Mouse (Mus musculus) stomach, embryonic 16.5 days (tissue): ENCODE data around the gene Tmprss9. TPM values are rescaled to one million over a fixed set of nuclear protein-coding genes. Genes with fewer than 3 reads are reported as not detected.

Experiments used
- ATAC-seq: fragments of 200-750 bp; cut with Nextera tagmentation; 2 replicates; pipeline ENCODE4 v1.8.0; 2017; ENCODE audit warnings: moderate number of reproducible peaks, moderate TSS enrichment; ENCODE audit not compliant: insufficient read depth, low FRiP score
- H3K27ac ChIP-seq: fragments of 300-500 bp; sonication (generic); 2 replicates; pipeline ENCODE4 v1.5.1; 2014; ENCODE audit warnings: low read length
- H3K27me3 ChIP-seq: fragments of 300-500 bp; sonication (generic); 2 replicates; pipeline ENCODE4 v1.6.1; 2014; ENCODE audit warnings: low read length, control low read depth, mixed read lengths; ENCODE audit not compliant: control insufficient read depth, insufficient read depth
- H3K36me3 ChIP-seq: fragments of 300-500 bp; sonication (generic); 2 replicates; pipeline ENCODE4 v1.6.1; 2014; ENCODE audit warnings: low read length; ENCODE audit not compliant: control insufficient read depth, insufficient read depth
- H3K4me1 ChIP-seq: fragments of 300-500 bp; sonication (generic); 2 replicates; pipeline ENCODE4 v1.6.1; 2014; ENCODE audit warnings: low read length, control low read depth, mixed read lengths; ENCODE audit not compliant: control insufficient read depth, insufficient read depth
- H3K4me2 ChIP-seq: fragments of 300-500 bp; sonication (generic); 2 replicates; pipeline ENCODE4 v1.6.1; 2014; ENCODE audit warnings: low read depth, low read length, mixed read lengths
- H3K4me3 ChIP-seq: fragments of 300-500 bp; sonication (generic); replicated peaks from 2 replicates; pipeline ENCODE4 v1.5.1; 2014; ENCODE audit warnings: mild to moderate bottlenecking, low read length
- H3K9ac ChIP-seq: fragments of 300-500 bp; sonication (generic); 2 replicates; pipeline ENCODE4 v1.6.1; 2014; ENCODE audit warnings: low read length
- H3K9me3 ChIP-seq: fragments of 300-500 bp; sonication (generic); replicated peaks from 2 replicates; pipeline ENCODE4 v1.6.1; 2016; ENCODE audit warnings: low read length, control low read depth; ENCODE audit not compliant: control insufficient read depth
- WGBS: fragments of 180-500 bp; shearing (Covaris S2); extraction: QIAGEN DNeasy Blood & Tissue Kit; methylation state at CpG from one replicate; pipeline ENCODE4 v1.1.7; 2014; 5-methylcytosine and 5-hydroxymethylcytosine counted together
- polyA plus RNA-seq: library from polyadenylated mRNA; unstranded; fragments of >200 nt; fragmentation: Nextera tagmentation; extraction: Ambion mirVana; gene quantifications from 2 replicates; pipeline ENCODE4 v1.2.1, GENCODE M21; 2015

Tmprss9 gene
- polyA plus RNA-seq, 1 experiment from 2014 or later: not detected

DNA sequence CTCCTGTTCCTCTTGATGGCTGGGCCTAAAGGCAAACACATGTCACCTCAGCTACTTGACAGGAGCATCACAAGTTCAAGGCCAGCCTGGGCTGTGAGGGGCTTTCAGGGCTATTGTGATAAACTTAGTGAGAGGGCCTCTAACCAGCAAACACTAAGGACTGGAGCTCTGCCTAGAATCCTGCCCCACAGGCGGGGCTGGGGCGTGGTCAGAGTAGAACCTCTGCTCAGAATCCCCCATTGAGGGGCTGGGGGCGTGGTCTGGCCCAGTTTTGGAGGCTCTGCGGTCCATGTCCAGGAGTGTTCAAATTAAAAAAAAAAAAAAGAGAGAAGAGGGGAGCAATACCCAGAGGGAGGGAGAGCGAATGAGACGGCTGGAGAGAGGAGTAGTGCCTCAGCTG lies 24.0 kb downstream of the Tmprss9 start:
- H3K27me3 ChIP-seq: no peaks in the 10 kb centered on the region
- no peak overlapping the region for H3K4me3 ChIP-seq
- no peak overlapping the region for H3K27ac ChIP-seq
- H3K9me3 ChIP-seq: no peaks in the 10 kb centered on the region
- H3K4me1 ChIP-seq: peaks cover 12% of the 10 kb centered on the region
- H3K4me2 ChIP-seq: no peak overlapping the region
- WGBS: 83% methylated on average over 6 of the region's 6 CpGs
- no peaks in the 10 kb centered on the region for H3K36me3 ChIP-seq
- ATAC-seq: no peak
- no peak overlapping the region for H3K9ac ChIP-seq

DNA sequence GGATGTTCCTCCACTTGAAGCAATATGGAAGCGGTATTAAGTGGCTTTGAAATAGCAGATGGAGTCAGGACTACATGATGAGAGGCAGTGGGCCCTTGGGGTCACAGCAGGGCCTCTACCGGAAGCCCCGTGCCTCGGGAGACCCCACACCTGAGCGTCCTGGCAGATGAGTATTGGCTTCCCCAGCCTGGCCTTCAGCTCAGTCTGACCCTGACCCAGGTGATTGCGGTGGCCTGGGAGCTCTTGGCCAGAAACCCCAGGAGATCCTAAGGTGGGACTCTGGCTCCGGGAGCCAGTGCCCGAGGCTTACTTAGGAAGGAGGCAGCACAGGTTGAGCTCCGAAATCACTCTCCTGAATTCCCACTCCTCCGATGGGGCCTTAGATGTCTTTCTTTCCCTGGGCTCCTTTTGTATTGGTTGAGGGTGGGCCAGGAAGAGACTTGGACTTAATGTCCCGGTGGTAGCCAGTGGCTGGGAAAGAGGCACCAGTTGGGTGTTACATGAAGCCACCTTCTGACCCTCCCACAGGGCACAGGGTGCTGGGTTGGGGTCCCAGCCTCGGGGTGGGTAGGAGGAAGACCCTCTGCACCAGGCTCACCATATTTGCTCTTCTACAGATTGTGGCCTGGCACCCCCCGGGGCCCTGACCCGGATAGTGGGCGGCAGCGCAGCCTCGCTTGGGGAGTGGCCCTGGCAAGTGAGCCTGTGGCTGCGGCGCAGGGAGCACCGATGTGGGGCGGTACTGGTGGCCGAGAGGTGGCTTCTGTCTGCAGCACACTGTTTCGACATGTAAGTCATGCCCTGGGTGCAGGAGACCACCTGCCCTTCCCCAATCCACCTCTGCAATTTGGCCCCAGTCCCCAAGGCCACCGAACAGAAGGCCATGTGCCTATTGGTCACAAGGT lies 25.2 kb downstream of the Tmprss9 start:
- no peak overlapping the region for H3K4me2 ChIP-seq
- no peaks in the 10 kb centered on the region for H3K27me3 ChIP-seq
- WGBS: 68% methylated on average over 24 of the region's 24 CpGs
- no peak for ATAC-seq
- peaks cover 17% of the 10 kb centered on the region for H3K4me1 ChIP-seq
- no peaks in the 10 kb centered on the region for H3K36me3 ChIP-seq
- H3K9me3 ChIP-seq: no peaks in the 10 kb centered on the region
- H3K4me3 ChIP-seq: no peak overlapping the region
- H3K9ac ChIP-seq: no peak overlapping the region
- H3K27ac ChIP-seq: no peak overlapping the region

DNA sequence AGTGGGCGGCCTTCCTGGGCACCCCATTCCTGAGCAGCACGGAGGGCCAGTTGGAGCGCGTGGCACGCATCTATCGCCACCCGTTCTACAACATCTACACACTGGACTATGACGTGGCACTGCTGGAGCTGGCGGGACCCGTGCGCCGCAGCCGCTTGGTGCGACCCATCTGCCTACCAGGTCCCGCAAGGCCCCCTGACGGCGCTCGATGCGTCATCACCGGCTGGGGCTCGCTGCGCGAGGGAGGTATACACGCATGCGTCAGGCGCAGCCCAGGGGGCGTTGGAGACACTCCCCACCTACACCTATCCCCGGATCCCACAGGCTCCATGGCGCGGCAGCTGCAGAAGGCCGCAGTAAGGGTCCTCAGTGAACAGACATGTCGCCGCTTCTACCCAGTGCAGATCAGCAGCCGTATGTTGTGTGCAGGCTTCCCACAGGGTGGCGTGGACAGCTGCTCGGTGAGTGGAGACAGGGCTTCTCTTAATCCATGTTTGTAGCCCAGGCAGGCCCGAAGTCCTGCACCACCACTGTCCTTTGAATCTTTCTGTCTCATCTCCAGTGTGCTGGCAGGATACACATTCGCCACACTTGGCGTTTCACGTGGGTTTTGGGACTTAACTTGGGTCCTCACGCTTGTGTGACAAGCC lies 26.3 kb downstream of the Tmprss9 start:
- Histone ChIP-seq H3K9ac (peak overlapping the region; percentile 60), H3K4me2 (peak overlapping the region; percentile 32), H3K27me3 (no peaks in the 10 kb centered on the region), H3K27ac (no peak overlapping the region), H3K9me3 (no peaks in the 10 kb centered on the region), H3K4me3 (0 out of 2 replicates have a peak overlapping the region, but pooled peaks have one; percentile 6), H3K36me3 (no peaks in the 10 kb centered on the region), H3K4me1 (peaks cover 17% of the 10 kb centered on the region)
- no peak for ATAC-seq
- WGBS: 30% methylated on average over 41 of the region's 41 CpGs

DNA sequence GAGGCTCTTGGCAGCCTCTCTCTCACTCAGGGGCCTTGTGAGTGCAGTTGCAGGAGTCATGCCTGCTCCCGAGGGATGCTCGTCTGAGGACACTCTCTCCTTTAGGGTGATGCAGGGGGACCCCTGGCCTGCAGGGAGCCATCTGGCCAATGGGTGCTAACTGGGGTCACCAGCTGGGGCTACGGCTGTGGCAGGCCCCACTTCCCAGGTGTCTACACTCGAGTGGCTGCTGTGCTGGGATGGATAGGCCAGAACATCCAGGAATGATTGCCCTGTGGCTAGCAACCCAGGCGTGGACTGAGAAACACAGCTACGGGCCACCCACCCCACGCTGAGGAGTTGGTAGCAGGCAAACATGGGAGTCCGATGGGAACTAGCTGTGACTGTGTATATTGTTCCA lies 27.4 kb downstream of the Tmprss9 start:
- H3K4me1 ChIP-seq: peaks cover 17% of the 10 kb centered on the region
- H3K4me2 ChIP-seq: no peak overlapping the region; the same call in 1 of the 2 replicates
- H3K9ac ChIP-seq: no peak overlapping the region
- no peaks in the 10 kb centered on the region for H3K27me3 ChIP-seq
- ATAC-seq: no peak
- no peak overlapping the region for H3K27ac ChIP-seq
- 0 out of 2 replicates have a peak overlapping the region, but pooled peaks have one; percentile 80 for H3K4me3 ChIP-seq
- peaks cover 2% of the 10 kb centered on the region; the same call in 1 of the 2 replicates for H3K36me3 ChIP-seq
- WGBS: 85% methylated on average over 8 of the region's 8 CpGs
- H3K9me3 ChIP-seq: no peaks in the 10 kb centered on the region

DNA sequence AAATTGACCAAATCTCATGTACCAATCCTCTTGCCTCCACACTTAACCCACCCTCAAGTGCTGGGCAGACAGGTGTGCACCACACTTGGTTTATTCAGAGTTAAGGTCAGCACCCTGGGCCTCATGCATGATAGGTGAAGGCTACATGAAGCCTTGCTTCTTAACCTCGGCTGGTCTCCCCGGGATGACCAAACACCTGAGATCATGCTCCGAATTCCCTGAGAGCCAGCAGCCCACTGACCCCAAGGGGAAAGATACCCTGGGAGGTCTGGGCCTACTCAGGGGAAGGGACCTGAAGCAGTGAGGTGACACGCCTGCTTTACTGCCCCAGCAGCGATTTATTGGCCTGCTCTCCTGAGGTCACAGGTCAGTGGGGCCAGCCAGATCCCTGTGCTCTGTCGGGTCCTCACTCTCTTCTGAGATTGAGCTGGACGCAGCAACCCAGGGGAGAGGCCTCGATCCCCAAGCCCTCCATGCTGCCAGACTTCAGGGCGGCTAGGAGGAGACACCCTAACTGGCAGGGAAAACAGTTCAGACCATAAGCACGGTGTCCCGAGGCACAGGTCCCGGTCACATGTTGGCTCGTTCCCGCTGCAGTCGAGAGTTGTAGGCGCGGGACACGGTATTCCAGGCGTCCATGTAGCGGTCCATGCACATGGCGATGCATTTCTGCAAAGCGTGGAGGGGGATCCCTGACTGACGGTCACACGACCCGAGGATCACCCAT lies 28.1 kb downstream of the Tmprss9 start:
- peak overlapping the region; percentile 88 for H3K9ac ChIP-seq
- 13% methylated on average over 25 of the region's 25 CpGs for WGBS
- peak overlapping the region; percentile 80 for H3K4me3 ChIP-seq
- H3K9me3 ChIP-seq: no peaks in the 10 kb centered on the region
- peak overlapping the region; percentile 92 for H3K4me2 ChIP-seq
- peaks cover 2% of the 10 kb centered on the region for H3K36me3 ChIP-seq
- no peak for ATAC-seq
- peak overlapping the region; percentile 53 for H3K27ac ChIP-seq
- H3K27me3 ChIP-seq: no peaks in the 10 kb centered on the region
- H3K4me1 ChIP-seq: peaks cover 17% of the 10 kb centered on the region

DNA sequence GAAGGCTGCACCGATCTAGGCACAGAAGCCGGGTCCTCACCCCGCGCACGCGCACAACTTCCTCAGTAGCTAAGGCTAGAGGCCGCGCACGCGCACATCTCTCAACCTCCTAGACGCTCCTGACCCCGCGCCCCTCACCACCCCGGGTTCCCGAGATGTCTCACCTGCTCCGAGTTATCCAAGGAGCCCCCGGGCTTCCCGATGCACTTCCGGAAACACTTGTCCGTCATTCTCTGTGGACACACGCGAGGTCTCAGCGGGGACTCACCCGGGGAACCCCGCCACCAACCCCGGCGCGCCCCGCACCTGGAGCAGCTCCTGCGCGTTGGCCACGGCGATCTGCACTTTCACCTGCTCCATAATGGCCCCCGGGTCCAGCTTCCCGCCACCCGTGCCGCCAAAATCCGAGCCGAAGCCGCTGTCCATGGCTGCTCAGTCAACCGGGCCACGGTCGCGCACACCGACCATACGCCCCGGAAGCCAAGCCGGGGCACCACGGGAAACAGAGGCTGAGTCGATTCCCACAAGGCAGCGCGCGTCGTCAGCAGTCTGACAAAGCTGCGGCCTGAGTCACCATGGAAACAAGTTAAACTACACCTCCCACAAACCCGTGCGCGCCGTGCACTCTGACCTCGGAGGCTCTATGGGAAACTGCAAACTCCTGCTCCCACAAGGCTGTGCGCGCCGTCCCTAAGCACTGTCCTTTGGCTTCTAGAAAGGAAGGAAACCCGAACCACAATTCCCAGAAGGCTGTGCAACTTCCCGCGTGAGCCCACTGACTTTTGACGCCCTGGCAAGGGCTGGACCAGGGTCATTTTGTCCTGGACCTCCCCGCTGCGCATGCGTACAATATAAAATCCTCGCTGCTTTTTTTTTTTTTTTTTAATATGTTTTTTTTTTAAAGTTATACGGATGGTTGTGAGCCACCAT lies 28.9 kb downstream of the Tmprss9 start, which contains the start of gene Timm13:
TSS of gene Timm13 (minus strand) at position 652 of the 930 bp plus-strand sequence.
- Histone ChIP-seq H3K4me3 (peak within 1 kb of the TSS; percentile 80), H3K27me3 (no peaks in the 10 kb centered on the region), H3K9ac (peak within 1 kb of the TSS; percentile 88), H3K4me2 (peak within 1 kb of the TSS; percentile 92), H3K4me1 (peaks cover 17% of the 10 kb centered on the region), H3K36me3 (peaks cover 2% of the 10 kb centered on the region), H3K27ac (peak within 1 kb of the TSS; percentile 53), H3K9me3 (no peaks in the 10 kb centered on the region)
- under 1% methylated on average over 72 of the region's 72 CpGs for WGBS
- peak; percentile 97 for ATAC-seq

DNA sequence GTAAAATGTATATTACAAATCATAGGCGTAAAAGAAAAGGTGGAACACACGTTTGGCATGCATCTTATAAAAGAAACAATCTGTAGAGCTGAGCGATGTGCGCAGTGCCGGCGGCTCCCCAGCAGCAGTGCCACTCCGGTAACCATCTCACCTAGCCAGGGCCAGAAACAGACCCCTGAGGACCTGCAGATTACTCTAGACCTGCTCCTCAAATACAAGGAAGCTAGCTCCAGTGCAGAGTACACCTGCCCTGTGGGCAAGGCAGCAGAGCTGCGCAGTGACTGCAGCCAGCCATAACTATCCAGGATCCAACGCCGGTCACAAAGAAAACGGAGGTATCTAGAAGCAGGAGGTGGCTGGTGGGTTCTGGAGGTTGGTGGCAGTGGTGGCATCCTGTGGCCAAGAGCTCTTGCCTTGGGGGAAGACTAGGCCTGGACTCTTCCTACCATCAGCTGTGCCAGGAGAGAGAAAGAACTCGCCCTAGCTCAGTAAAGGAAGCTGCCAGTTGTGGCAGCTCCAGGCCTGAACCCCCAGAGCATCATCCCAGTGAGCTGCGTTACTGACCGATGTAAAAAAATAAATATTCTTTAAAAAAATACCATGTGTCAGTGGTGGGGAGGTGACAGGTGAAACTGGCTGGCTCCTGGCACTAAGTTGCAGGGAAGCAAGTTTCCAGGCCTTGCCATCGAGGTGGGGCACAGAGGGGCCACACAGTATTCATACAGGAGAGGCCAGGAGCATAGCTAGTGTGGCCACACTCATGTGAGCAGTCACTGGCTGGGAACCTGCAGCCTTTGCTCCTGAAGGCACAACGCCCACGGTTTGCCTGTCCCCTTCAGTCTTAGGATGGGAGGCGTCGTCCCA lies 30.0 kb downstream of the Tmprss9 start:
- no peaks in the 10 kb centered on the region for H3K27me3 ChIP-seq
- WGBS: 82% methylated on average over 19 of the region's 19 CpGs
- peak overlapping the region; percentile 43 for H3K27ac ChIP-seq
- H3K4me2 ChIP-seq: peak overlapping the region; percentile 47
- peak overlapping the region; percentile 53 for H3K9ac ChIP-seq
- no peaks in the 10 kb centered on the region for H3K9me3 ChIP-seq
- peaks cover 2% of the 10 kb centered on the region for H3K36me3 ChIP-seq
- no peak for ATAC-seq
- H3K4me3 ChIP-seq: 0 out of 2 replicates have a peak overlapping the region, but pooled peaks have one; percentile 17
- H3K4me1 ChIP-seq: peaks cover 17% of the 10 kb centered on the region
